Mouse (Mus musculus): ENCODE results near the gene Zfp710. TPM values are rescaled to one million over a fixed set of nuclear protein-coding genes. Genes with fewer than 3 reads are reported as not detected.

Gene Zfp710
- polyA plus RNA-seq, 1 experiment from 2014 or later: 19.4 TPM

- no peaks in the 10 kb centered on the region for H3K36me3 ChIP-seq
- no peaks in the 10 kb centered on the region for H3K27me3 ChIP-seq (ENCODE audit: low read depth, poor library complexity, severe bottlenecking)
- 89% methylated on average over 21 of the region's 21 CpGs for WGBS
- H3K27ac ChIP-seq: no peak overlapping the region
- H3K4me1 ChIP-seq: no peaks in the 10 kb centered on the region
- H3K4me3 ChIP-seq: no peak overlapping the region
- no peaks in the 10 kb centered on the region for H3K9me3 ChIP-seq (replicated peaks)
- no peak for DNase-seq (ENCODE audit: low spot score)
These were observed 9.5 kb upstream of the Zfp710 start for GRCm38 (mm10) chr7:80014826-80015755.

- H3K36me3 ChIP-seq: no peaks in the 10 kb centered on the region
- H3K4me1 ChIP-seq: no peaks in the 10 kb centered on the region
- WGBS: 88% methylated on average over 16 of the region's 17 CpGs
- H3K27me3 ChIP-seq (ENCODE audit: low read depth, poor library complexity, severe bottlenecking): no peaks in the 10 kb centered on the region
- H3K9me3 ChIP-seq (replicated peaks): no peaks in the 10 kb centered on the region
- no peak for DNase-seq (ENCODE audit: low spot score)
- H3K4me3 ChIP-seq: no peak overlapping the region
- H3K27ac ChIP-seq: no peak overlapping the region
These were observed 5.8 kb upstream of the Zfp710 start for GRCm38 (mm10) chr7:80018506-80019452.

GRCm38 (mm10) chr7:80023621-80024435 is 786 bp upstream of the Zfp710 start:
- peak overlapping the region; percentile 93 for H3K4me3 ChIP-seq
- 74% methylated on average over 5 of the region's 5 CpGs for WGBS
- no peaks in the 10 kb centered on the region for H3K9me3 ChIP-seq (replicated peaks)
- H3K36me3 ChIP-seq: no peaks in the 10 kb centered on the region
- H3K27ac ChIP-seq: peak overlapping the region; percentile 98; the same call in 1 of the 2 replicates
- no peak for DNase-seq (ENCODE audit: low spot score)
- H3K27me3 ChIP-seq (ENCODE audit: low read depth, poor library complexity, severe bottlenecking): no peaks in the 10 kb centered on the region
- H3K4me1 ChIP-seq: peaks cover 35% of the 10 kb centered on the region

GRCm38 (mm10) chr7:80025391-80026117 is 940 bp downstream of the Zfp710 start:
- no peak for DNase-seq (ENCODE audit: low spot score)
- Histone ChIP-seq H3K27me3 (ENCODE audit: low read depth, poor library complexity, severe bottlenecking) (no peaks in the 10 kb centered on the region), H3K36me3 (peaks cover 2% of the 10 kb centered on the region), H3K4me3 (peak overlapping the region; percentile 93), H3K9me3 (replicated peaks) (no peaks in the 10 kb centered on the region), H3K4me1 (peaks cover 35% of the 10 kb centered on the region), H3K27ac (peak overlapping the region; percentile 98)
- WGBS: under 1% methylated on average over 28 of the region's 28 CpGs

- peak; percentile 79 for DNase-seq (ENCODE audit: low spot score)
- H3K27me3 ChIP-seq (ENCODE audit: low read depth, poor library complexity, severe bottlenecking): no peaks in the 10 kb centered on the region
- peaks cover 42% of the 10 kb centered on the region for H3K4me1 ChIP-seq
- H3K9me3 ChIP-seq (replicated peaks): no peaks in the 10 kb centered on the region
- H3K4me3 ChIP-seq: peak overlapping the region; percentile 93
- H3K27ac ChIP-seq: peak overlapping the region; percentile 98
- WGBS: 2% methylated on average over 28 of the region's 59 CpGs
- peaks cover 6% of the 10 kb centered on the region for H3K36me3 ChIP-seq
These were observed 1.7 kb downstream of the Zfp710 start for GRCm38 (mm10) chr7:80026118-80026989.

- H3K27me3 ChIP-seq (ENCODE audit: low read depth, poor library complexity, severe bottlenecking): no peaks in the 10 kb centered on the region
- no peaks in the 10 kb centered on the region for H3K9me3 ChIP-seq (replicated peaks)
- H3K27ac ChIP-seq: peak overlapping the region; percentile 98
- H3K4me1 ChIP-seq: peaks cover 50% of the 10 kb centered on the region
- H3K4me3 ChIP-seq: peak overlapping the region; percentile 93
- DNase-seq (ENCODE audit: low spot score): peak; percentile 76
- 1% methylated on average over 68 of the region's 71 CpGs for WGBS
- peaks cover 6% of the 10 kb centered on the region for H3K36me3 ChIP-seq
These were observed 2.5 kb downstream of the Zfp710 start for GRCm38 (mm10) chr7:80026990-80027635.

- Histone ChIP-seq H3K4me3 (peak overlapping the region; percentile 93), H3K4me1 (peaks cover 57% of the 10 kb centered on the region), H3K27me3 (ENCODE audit: low read depth, poor library complexity, severe bottlenecking) (no peaks in the 10 kb centered on the region), H3K27ac (peak overlapping the region; percentile 98), H3K36me3 (peaks cover 6% of the 10 kb centered on the region), H3K9me3 (replicated peaks) (no peaks in the 10 kb centered on the region)
- DNase-seq (ENCODE audit: low spot score): peak; percentile 58
- 8% methylated on average over 23 of the region's 23 CpGs for WGBS
These were observed 3.2 kb downstream of the Zfp710 start for GRCm38 (mm10) chr7:80027636-80028417.

GRCm38 (mm10) chr7:80028418-80028720 is 3.8 kb downstream of the Zfp710 start:
- Histone ChIP-seq H3K4me3 (peak overlapping the region; percentile 93), H3K27ac (peak overlapping the region; percentile 36), H3K36me3 (peaks cover 6% of the 10 kb centered on the region), H3K9me3 (replicated peaks) (no peaks in the 10 kb centered on the region), H3K4me1 (peaks cover 62% of the 10 kb centered on the region), H3K27me3 (ENCODE audit: low read depth, poor library complexity, severe bottlenecking) (no peaks in the 10 kb centered on the region)
- 53% methylated on average over 3 of the region's 3 CpGs for WGBS
- DNase-seq (ENCODE audit: low spot score): no peak

- no peak for DNase-seq (ENCODE audit: low spot score)
- H3K4me3 ChIP-seq: no peak overlapping the region
- no peaks in the 10 kb centered on the region for H3K9me3 ChIP-seq (replicated peaks)
- H3K4me1 ChIP-seq: peaks cover 69% of the 10 kb centered on the region
- H3K27me3 ChIP-seq (ENCODE audit: low read depth, poor library complexity, severe bottlenecking): no peaks in the 10 kb centered on the region
- H3K36me3 ChIP-seq: peaks cover 6% of the 10 kb centered on the region
- H3K27ac ChIP-seq: no peak overlapping the region
These were observed 5.4 kb downstream of the Zfp710 start for GRCm38 (mm10) chr7:80030009-80030408.

GRCm38 (mm10) chr7:80030486-80030885 is 5.9 kb downstream of the Zfp710 start:
- WGBS: 91% methylated on average over 8 of the region's 8 CpGs
- H3K4me1 ChIP-seq: peaks cover 69% of the 10 kb centered on the region
- no peaks in the 10 kb centered on the region for H3K27me3 ChIP-seq (ENCODE audit: low read depth, poor library complexity, severe bottlenecking)
- no peak overlapping the region for H3K27ac ChIP-seq
- H3K9me3 ChIP-seq (replicated peaks): no peaks in the 10 kb centered on the region
- H3K4me3 ChIP-seq: no peak overlapping the region
- DNase-seq (ENCODE audit: low spot score): no peak
- H3K36me3 ChIP-seq: peaks cover 6% of the 10 kb centered on the region

Data from limb, embryonic 10.5 days (tissue).